Mouse (Mus musculus) lung, postnatal 0 days (tissue): ENCODE measurements around the gene Il10. TPM values are rescaled to one million over a fixed set of nuclear protein-coding genes. Genes with fewer than 3 reads are reported as not detected.
A peak's percentile ranks its signal among the peaks of the same experiment; 100 is the strongest.

Source experiments
- ATAC-seq: fragments of 200-750 bp; cut with Nextera tagmentation; 2 replicates; pipeline ENCODE4 v1.8.0; 2017; ENCODE audit warnings: moderate library complexity
- DNase-seq: peaks from one replicate; pipeline ENCODE4 v3.0.0-alpha.2; 2016; ENCODE audit warnings: low spot score
- H3K27ac ChIP-seq: fragments of 300-500 bp; sonication (generic); 2 replicates; pipeline ENCODE4 v1.5.1; 2014; ENCODE audit warnings: antibody characterized with exemption, mild to moderate bottlenecking, low read length, mixed read lengths
- H3K27me3 ChIP-seq: fragments of 300-500 bp; sonication (generic); replicated peaks from 2 replicates; pipeline ENCODE4 v1.6.1; 2014; ENCODE audit warnings: low read length, mixed read lengths; ENCODE audit not compliant: insufficient read depth
- H3K36me3 ChIP-seq: fragments of 300-500 bp; sonication (generic); 2 replicates; pipeline ENCODE4 v1.6.1; 2014; ENCODE audit warnings: low read length, mixed read lengths; ENCODE audit not compliant: insufficient read depth
- H3K4me1 ChIP-seq: fragments of 300-500 bp; sonication (generic); 2 replicates; pipeline ENCODE4 v1.6.1; 2014; ENCODE audit warnings: antibody characterized with exemption, low read depth, low read length, mixed read lengths; ENCODE audit not compliant: insufficient read depth
- H3K4me2 ChIP-seq: fragments of 300-500 bp; sonication (generic); replicated peaks from 2 replicates; pipeline ENCODE4 v1.6.1; 2014; ENCODE audit warnings: low read depth, mild to moderate bottlenecking, low read length, moderate library complexity, mixed read lengths
- H3K4me3 ChIP-seq: fragments of 300-500 bp; sonication (generic); 2 replicates; pipeline ENCODE4 v1.5.1; 2014; ENCODE audit warnings: low read depth, low read length
- H3K9ac ChIP-seq: fragments of 300-500 bp; sonication (generic); replicated peaks from 2 replicates; pipeline ENCODE4 v1.6.1; 2014; ENCODE audit warnings: low read depth, mild to moderate bottlenecking
- H3K9me3 ChIP-seq: fragments of 300-500 bp; sonication (generic); 2 replicates; pipeline ENCODE4 v1.6.1; 2016; ENCODE audit warnings: low read length, mixed read lengths
- CTCF ChIP-seq: IDR thresholded peaks from 2 replicates; pipeline ENCODE4 v1.5.1; 2016; ENCODE audit warnings: antibody characterized with exemption, mild to moderate bottlenecking
- EP300 ChIP-seq: IDR thresholded peaks from 2 replicates; pipeline ENCODE4 v1.6.1; 2016; ENCODE audit warnings: antibody characterized with exemption, mild to moderate bottlenecking, control low read depth
- WGBS: fragments of 180-500 bp; shearing (Covaris S2); extraction: QIAGEN DNeasy Blood & Tissue Kit; methylation state at CpG from one replicate; pipeline ENCODE4 v1.1.7; 2014; 5-methylcytosine and 5-hydroxymethylcytosine counted together
- polyA plus RNA-seq: library from polyadenylated mRNA; unstranded; fragments of >200 nt; fragmentation: Nextera tagmentation; extraction: Ambion mirVana; gene quantifications from 2 replicates; pipeline ENCODE4 v1.2.1, GENCODE M21; 2015

Gene Il10
- polyA plus RNA-seq, 1 experiment from 2014 or later = not detected

DNA sequence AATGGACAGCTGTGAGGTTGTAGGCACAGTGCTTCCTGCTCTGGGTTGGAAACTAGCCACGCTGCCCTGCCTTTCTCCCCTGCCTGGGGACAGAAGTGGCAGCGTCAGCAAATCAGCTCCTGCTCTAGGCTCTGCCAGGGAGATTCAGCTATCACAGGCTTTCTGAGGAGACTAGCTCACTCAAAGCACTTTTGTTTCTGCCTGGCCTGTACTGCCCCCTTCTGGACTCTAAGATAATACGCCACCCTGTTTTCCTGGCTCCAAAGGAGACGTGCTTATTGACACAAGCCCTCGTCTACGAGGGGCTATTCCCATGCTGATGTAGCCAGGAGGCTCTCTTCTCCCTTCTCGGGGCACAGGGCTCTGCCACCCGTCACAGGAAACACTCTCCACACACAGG, 33.6 kb downstream of the Il10 start:
- peak; percentile 93 for DNase-seq
- ATAC-seq = peak; percentile 63
- 10% methylated on average over 8 of the region's 8 CpGs for WGBS
- Histone ChIP-seq H3K9ac (no peak overlapping the region), H3K27ac (no peak overlapping the region), H3K4me1 (no peaks in the 10 kb centered on the region), H3K36me3 (peaks cover 36% of the 10 kb centered on the region), H3K4me3 (no peak overlapping the region), H3K27me3 (no peaks in the 10 kb centered on the region), H3K9me3 (no peaks in the 10 kb centered on the region), H3K4me2 (no peak overlapping the region)
- peak; percentile 87 for TF ChIP-seq CTCF
- TF ChIP-seq EP300 = no peak

DNA sequence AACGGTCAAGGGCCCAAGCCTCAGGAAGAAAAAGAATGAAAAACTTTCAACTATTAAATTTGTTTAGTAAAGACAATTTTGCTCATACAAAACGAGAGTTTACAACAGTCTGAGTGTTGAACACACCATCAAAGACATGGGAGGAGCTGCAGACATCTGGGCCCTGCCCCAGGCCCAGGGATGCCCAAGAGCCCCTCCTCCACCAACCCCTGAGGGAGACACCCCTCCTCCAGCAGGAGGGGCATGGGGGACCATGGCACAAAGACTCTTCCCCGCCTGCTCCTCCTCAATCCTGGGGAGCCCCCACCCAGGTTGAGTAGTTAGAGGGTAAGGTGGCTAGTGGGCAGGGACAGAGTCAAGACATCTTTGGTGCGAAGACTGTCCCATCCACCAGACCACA, 34.0 kb downstream of the Il10 start:
- no peak overlapping the region for H3K4me2 ChIP-seq
- H3K4me3 ChIP-seq = no peak overlapping the region
- H3K4me1 ChIP-seq = no peaks in the 10 kb centered on the region
- no peaks in the 10 kb centered on the region for H3K9me3 ChIP-seq
- H3K9ac ChIP-seq = no peak overlapping the region
- H3K27me3 ChIP-seq = no peaks in the 10 kb centered on the region
- peaks cover 36% of the 10 kb centered on the region for H3K36me3 ChIP-seq
- 60% methylated on average over 4 of the region's 4 CpGs for WGBS
- ATAC-seq (no peak), DNase-seq (no peak)
- TF ChIP-seq CTCF (no peak), EP300 (no peak)
- no peak overlapping the region for H3K27ac ChIP-seq

DNA sequence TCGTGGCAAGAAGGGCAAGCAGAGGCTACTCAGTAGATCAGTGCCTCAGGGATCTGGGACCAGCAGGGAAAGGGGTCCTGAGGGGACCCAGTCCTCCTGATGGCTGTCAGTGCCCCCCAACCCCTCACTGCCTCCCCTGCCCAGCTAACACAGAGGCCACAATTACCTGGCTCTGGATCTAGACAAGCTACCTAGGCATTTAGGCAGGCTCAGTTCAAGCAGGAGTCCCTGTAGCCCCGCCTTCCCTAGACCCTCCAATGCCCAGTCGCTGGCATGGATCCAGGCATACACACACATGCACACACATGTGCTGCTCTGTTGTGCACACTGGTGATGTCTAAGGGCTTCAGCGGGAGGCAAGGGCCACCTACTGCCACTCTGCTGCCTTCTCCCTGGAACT, 34.6 kb downstream of the Il10 start:
- WGBS = 84% methylated on average over 4 of the region's 4 CpGs
- ATAC-seq = no peak
- H3K4me2 ChIP-seq = no peak overlapping the region
- no peaks in the 10 kb centered on the region for H3K27me3 ChIP-seq
- DNase-seq = no peak
- H3K36me3 ChIP-seq = peaks cover 36% of the 10 kb centered on the region
- H3K9me3 ChIP-seq = no peaks in the 10 kb centered on the region
- peaks cover 4% of the 10 kb centered on the region; the same call in 1 of the 2 replicates for H3K4me1 ChIP-seq
- no peak overlapping the region for H3K27ac ChIP-seq
- TF ChIP-seq CTCF (no peak), EP300 (no peak)
- no peak overlapping the region for H3K4me3 ChIP-seq
- H3K9ac ChIP-seq = no peak overlapping the region

DNA sequence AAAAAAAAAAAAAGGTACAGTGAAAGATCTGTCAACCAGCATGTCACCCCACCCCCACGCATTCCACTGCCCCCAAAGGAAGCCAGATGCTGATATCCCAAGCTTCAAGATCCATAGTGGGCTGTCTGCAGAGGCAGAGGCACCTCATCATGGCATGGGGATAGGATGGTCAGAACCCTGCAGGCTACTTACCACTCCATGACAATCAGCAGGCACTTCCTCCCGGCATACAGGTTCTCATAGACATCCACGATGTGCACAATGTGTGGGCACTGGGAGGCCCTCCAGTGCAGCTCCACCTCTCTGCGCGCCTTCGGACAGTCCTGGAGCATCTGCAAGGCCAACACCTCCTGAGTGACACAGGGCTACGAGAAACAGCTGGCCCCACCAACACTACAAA, 38.8 kb downstream of the Il10 start:
- no peak for TF ChIP-seq CTCF
- no peak for TF ChIP-seq EP300
- H3K27me3 ChIP-seq = no peaks in the 10 kb centered on the region
- H3K4me3 ChIP-seq = no peak overlapping the region
- DNase-seq = no peak
- H3K27ac ChIP-seq = no peak overlapping the region
- no peak overlapping the region for H3K9ac ChIP-seq
- peaks cover 20% of the 10 kb centered on the region for H3K4me1 ChIP-seq
- H3K36me3 ChIP-seq = peaks cover 36% of the 10 kb centered on the region
- ATAC-seq = no peak
- WGBS = 54% methylated on average over 7 of the region's 7 CpGs
- H3K9me3 ChIP-seq = no peaks in the 10 kb centered on the region
- H3K4me2 ChIP-seq = no peak overlapping the region

DNA sequence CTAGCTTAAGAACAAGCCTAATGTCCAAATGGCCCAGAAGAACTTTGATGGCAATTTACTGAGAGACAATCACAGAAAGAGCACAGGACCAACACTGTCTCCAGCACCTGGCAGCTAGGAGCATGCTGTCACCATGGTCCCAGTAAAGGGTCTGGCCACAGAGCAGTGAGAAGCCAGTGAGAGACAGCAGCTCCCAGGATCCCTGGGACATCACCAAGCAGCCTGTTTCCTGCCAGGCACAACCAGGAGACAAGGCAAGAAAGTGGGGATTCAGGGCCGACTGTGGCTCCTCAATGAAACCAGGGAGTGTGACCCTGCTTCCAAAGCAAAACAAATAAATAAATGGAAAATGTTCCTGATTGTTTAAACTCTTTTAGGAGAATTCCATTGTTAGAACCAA, 39.8 kb downstream of the Il10 start:
- Histone ChIP-seq H3K27me3 (no peaks in the 10 kb centered on the region), H3K9me3 (no peaks in the 10 kb centered on the region), H3K27ac (no peak overlapping the region), H3K9ac (0 out of 2 replicates have a peak overlapping the region, but pooled peaks have one; percentile 12), H3K36me3 (peaks cover 33% of the 10 kb centered on the region), H3K4me3 (no peak overlapping the region), H3K4me2 (no peak overlapping the region), H3K4me1 (peaks cover 20% of the 10 kb centered on the region)
- WGBS = 35% methylated on average over 1 of the region's 1 CpGs
- no peak for TF ChIP-seq EP300
- TF ChIP-seq CTCF = no peak
- ATAC-seq (no peak), DNase-seq (no peak)

DNA sequence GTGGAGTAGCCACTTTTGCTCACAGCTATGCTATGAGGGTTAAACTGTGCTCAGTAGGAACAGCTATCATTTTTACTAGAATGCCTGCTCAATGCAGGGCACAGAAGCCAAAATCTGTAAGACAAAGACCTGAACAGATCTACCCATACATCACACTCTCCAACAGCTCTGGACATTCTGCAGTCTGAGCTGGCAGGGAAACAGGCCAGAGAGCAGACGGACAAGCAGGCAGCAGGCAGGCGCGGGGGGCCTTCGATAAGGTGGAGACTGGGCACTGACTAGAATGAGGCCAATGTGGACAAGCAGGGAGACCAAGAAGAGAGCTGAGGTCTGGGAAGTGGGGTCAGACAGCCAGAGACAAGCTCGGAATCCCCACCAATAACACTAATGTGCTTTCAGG, 40.2 kb downstream of the Il10 start:
- DNase-seq (no peak), ATAC-seq (no peak)
- WGBS = 77% methylated on average over 5 of the region's 5 CpGs
- TF ChIP-seq EP300 (no peak), CTCF (no peak)
- H3K36me3 ChIP-seq = peaks cover 29% of the 10 kb centered on the region
- no peak overlapping the region for H3K27ac ChIP-seq
- H3K4me1 ChIP-seq = peaks cover 20% of the 10 kb centered on the region
- H3K9ac ChIP-seq = no peak overlapping the region
- H3K27me3 ChIP-seq = no peaks in the 10 kb centered on the region
- no peaks in the 10 kb centered on the region for H3K9me3 ChIP-seq
- no peak overlapping the region for H3K4me3 ChIP-seq
- H3K4me2 ChIP-seq = no peak overlapping the region
